Mouse (Mus musculus): ENCODE results near the gene Terf2ip. TPM values are rescaled to one million over a fixed set of nuclear protein-coding genes. Genes with fewer than 3 reads are reported as not detected.

Gene Terf2ip
- polyA plus RNA-seq, 1 experiment from 2014 or later: 16.7 TPM

DNA sequence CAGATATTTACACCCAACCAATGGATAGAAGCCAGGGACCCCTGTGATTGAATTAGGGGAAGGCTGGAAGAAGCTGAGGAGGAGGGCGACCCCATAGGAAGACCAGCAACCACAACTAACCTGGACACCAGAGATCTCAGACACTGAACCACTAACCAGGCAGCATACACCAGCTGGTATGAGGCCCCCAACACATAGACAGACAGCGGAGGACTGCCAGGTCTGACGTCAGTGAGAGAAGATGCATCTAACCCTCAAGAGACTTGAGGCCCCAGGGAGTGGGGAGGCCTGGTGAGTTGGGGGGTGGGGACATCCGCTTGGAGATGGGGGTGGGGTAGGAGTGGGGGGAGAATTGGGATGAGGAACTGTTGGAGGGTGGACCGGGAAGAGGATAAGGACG lies 19.5 kb downstream of the Terf2ip start:
- Histone ChIP-seq H3K27ac (ENCODE audit: low read depth, low read length) (no peak overlapping the region), H3K9me3 (replicated peaks; ENCODE audit: control insufficient read depth, low read length) (no peaks in the 10 kb centered on the region), H3K4me2 (no peak overlapping the region), H3K27me3 (ENCODE audit: control insufficient read depth, insufficient read depth, low read length) (no peaks in the 10 kb centered on the region), H3K36me3 (ENCODE audit: control insufficient read depth, insufficient read depth, low read length) (no peaks in the 10 kb centered on the region), H3K4me3 (ENCODE audit: low read depth, low read length) (no peak overlapping the region), H3K4me1 (ENCODE audit: control insufficient read depth, insufficient read depth, low read length) (no peaks in the 10 kb centered on the region), H3K9ac (ENCODE audit: low read depth, low read length) (no peak overlapping the region)
- 47% methylated on average over 6 of the region's 6 CpGs for WGBS (ENCODE audit: insufficient replicate concordance)
- no peak for ATAC-seq (replicated peaks; ENCODE audit: insufficient number of reproducible peaks, low FRiP score, low TSS enrichment)

DNA sequence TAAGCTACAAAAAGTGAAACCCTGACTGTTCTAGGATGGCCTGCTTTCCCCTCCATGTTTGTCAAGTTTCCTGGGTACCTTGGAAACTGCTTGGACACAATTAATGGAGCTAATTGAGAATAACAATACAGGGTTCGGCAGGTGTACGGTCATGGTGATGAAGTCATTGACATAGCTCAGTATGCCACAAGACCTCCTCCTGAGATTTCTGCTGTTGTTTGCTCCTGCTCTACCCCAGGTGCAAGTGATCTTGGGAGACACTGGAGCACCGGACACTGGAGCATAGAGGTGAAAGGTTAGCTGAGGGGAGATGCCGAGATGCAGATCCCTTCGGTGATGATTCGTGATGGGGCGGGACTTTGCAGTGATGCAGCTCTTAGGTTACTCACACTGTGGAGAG lies 21.9 kb downstream of the Terf2ip start:
- ATAC-seq (replicated peaks; ENCODE audit: insufficient number of reproducible peaks, low FRiP score, low TSS enrichment): no peak

DNA sequence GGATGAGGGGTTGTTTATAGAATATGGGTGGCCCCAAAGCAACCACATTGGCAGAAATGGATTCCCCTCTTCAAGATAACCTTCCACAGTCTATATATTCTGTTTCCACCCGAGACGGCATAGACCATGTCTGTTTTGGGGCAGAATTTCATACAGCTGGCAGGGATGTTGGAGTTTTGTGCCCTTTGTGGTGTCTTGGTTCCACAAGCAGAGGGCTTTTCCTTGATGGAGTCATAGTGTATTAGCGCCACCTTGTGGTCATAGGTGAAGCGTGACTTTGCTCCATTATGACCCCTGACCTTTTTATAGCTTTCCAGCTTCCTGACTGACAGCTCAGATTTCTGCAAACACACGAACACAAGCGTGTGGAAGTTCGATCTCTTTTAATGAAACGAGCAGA lies 23.4 kb downstream of the Terf2ip start:
- no peak overlapping the region for H3K9ac ChIP-seq (ENCODE audit: low read depth, low read length)
- 9% methylated on average over 8 of the region's 8 CpGs for WGBS (ENCODE audit: insufficient replicate concordance)
- no peak for ATAC-seq (replicated peaks; ENCODE audit: insufficient number of reproducible peaks, low FRiP score, low TSS enrichment)
- H3K27me3 ChIP-seq (ENCODE audit: control insufficient read depth, insufficient read depth, low read length): no peaks in the 10 kb centered on the region
- no peaks in the 10 kb centered on the region for H3K4me1 ChIP-seq (ENCODE audit: control insufficient read depth, insufficient read depth, low read length)
- H3K9me3 ChIP-seq (replicated peaks; ENCODE audit: control insufficient read depth, low read length): no peaks in the 10 kb centered on the region
- H3K36me3 ChIP-seq (ENCODE audit: control insufficient read depth, insufficient read depth, low read length): no peaks in the 10 kb centered on the region
- no peak overlapping the region for H3K4me3 ChIP-seq (ENCODE audit: low read depth, low read length)
- no peak overlapping the region for H3K27ac ChIP-seq (ENCODE audit: low read depth, low read length)
- no peak overlapping the region for H3K4me2 ChIP-seq

More for the DNA sequence above, 21.9 kb downstream of the Terf2ip start:
- Histone ChIP-seq H3K27ac (ENCODE audit: low read depth, low read length) (no peak overlapping the region), H3K27me3 (ENCODE audit: control insufficient read depth, insufficient read depth, low read length) (no peaks in the 10 kb centered on the region), H3K4me1 (ENCODE audit: control insufficient read depth, insufficient read depth, low read length) (no peaks in the 10 kb centered on the region), H3K4me3 (ENCODE audit: low read depth, low read length) (no peak overlapping the region), H3K36me3 (ENCODE audit: control insufficient read depth, insufficient read depth, low read length) (no peaks in the 10 kb centered on the region), H3K9ac (ENCODE audit: low read depth, low read length) (no peak overlapping the region), H3K4me2 (no peak overlapping the region), H3K9me3 (replicated peaks; ENCODE audit: control insufficient read depth, low read length) (no peaks in the 10 kb centered on the region)
- 62% methylated on average over 7 of the region's 7 CpGs for WGBS (ENCODE audit: insufficient replicate concordance)

DNA sequence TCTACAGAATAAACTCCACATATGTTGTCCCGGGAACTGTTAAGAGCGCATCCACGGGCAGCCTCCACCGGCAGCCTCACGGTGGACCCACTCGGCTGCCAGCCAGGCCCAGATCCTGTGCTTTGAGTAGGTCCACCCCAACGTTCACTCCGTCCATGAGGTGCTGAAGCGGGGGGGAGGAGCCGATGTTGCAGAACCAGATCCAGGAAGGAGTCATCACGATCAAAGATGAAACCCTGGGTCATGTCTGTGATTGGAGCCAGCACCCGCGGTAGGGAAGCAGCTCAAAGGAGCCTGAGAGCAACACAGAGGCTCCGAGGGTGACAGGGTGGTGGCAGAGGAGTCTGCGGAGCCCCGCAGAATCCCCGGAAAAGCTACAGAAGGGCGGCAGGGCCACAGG lies 26.3 kb downstream of the Terf2ip start:
- no peak for ATAC-seq (replicated peaks; ENCODE audit: insufficient number of reproducible peaks, low FRiP score, low TSS enrichment)
- Histone ChIP-seq H3K4me2 (no peak overlapping the region), H3K9ac (ENCODE audit: low read depth, low read length) (no peak overlapping the region), H3K27ac (ENCODE audit: low read depth, low read length) (no peak overlapping the region), H3K4me3 (ENCODE audit: low read depth, low read length) (no peak overlapping the region), H3K27me3 (ENCODE audit: control insufficient read depth, insufficient read depth, low read length) (no peaks in the 10 kb centered on the region), H3K36me3 (ENCODE audit: control insufficient read depth, insufficient read depth, low read length) (no peaks in the 10 kb centered on the region), H3K9me3 (replicated peaks; ENCODE audit: control insufficient read depth, low read length) (no peaks in the 10 kb centered on the region), H3K4me1 (ENCODE audit: control insufficient read depth, insufficient read depth, low read length) (no peaks in the 10 kb centered on the region)
- WGBS (ENCODE audit: insufficient replicate concordance): 66% methylated on average over 18 of the region's 18 CpGs

DNA sequence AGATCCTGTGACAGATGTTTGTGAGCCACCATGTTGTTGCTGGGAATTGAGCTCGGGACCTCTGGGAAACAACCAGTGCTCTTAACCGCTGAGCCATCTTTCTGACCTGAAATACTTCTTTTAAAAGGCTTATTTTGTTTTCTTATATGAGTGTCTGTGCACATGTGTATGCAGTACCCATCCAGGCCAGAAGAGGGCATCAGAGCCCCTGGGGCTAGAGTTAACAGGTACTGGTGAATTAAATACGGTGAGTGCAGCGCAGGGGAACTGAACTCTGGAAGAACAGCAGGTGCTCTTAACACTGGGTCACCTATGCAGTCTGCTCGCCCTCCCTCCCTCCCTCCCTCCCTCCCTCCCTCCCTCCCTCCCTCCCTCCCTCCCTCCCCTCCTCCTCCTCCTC lies 34.0 kb downstream of the Terf2ip start:
- 79% methylated on average over 5 of the region's 5 CpGs for WGBS (ENCODE audit: insufficient replicate concordance)
- H3K36me3 ChIP-seq (ENCODE audit: control insufficient read depth, insufficient read depth, low read length): no peaks in the 10 kb centered on the region
- H3K9ac ChIP-seq (ENCODE audit: low read depth, low read length): no peak overlapping the region
- H3K27ac ChIP-seq (ENCODE audit: low read depth, low read length): no peak overlapping the region
- no peaks in the 10 kb centered on the region for H3K9me3 ChIP-seq (replicated peaks; ENCODE audit: control insufficient read depth, low read length)
- H3K4me1 ChIP-seq (ENCODE audit: control insufficient read depth, insufficient read depth, low read length): no peaks in the 10 kb centered on the region
- ATAC-seq (replicated peaks; ENCODE audit: insufficient number of reproducible peaks, low FRiP score, low TSS enrichment): no peak
- no peak overlapping the region for H3K4me3 ChIP-seq (ENCODE audit: low read depth, low read length)
- no peaks in the 10 kb centered on the region for H3K27me3 ChIP-seq (ENCODE audit: control insufficient read depth, insufficient read depth, low read length)
- H3K4me2 ChIP-seq: no peak overlapping the region

DNA sequence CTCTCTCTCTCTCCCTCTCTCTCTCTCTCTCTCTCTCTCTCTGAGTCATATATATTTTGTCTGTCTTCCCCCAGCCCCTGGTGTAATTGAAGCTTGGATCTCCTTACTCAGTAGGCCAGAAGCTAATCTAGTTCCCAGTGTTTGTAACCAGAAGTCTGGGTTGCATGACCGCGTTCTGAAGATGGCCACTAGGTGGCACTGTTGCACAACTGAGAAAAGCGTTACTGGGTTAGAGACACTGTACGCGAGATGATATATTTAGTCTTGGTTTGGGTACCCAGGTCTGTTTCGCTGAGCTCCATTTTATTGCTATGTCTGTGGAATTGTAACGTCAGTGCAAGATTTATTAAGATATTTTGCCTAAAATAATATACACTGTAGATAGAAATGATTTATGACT lies 34.7 kb downstream of the Terf2ip start:
- Histone ChIP-seq H3K4me3 (ENCODE audit: low read depth, low read length) (no peak overlapping the region), H3K27ac (ENCODE audit: low read depth, low read length) (no peak overlapping the region), H3K9ac (ENCODE audit: low read depth, low read length) (no peak overlapping the region), H3K36me3 (ENCODE audit: control insufficient read depth, insufficient read depth, low read length) (no peaks in the 10 kb centered on the region), H3K4me1 (ENCODE audit: control insufficient read depth, insufficient read depth, low read length) (no peaks in the 10 kb centered on the region), H3K27me3 (ENCODE audit: control insufficient read depth, insufficient read depth, low read length) (no peaks in the 10 kb centered on the region), H3K4me2 (no peak overlapping the region), H3K9me3 (replicated peaks; ENCODE audit: control insufficient read depth, low read length) (no peaks in the 10 kb centered on the region)
- 5% methylated on average over 7 of the region's 7 CpGs for WGBS (ENCODE audit: insufficient replicate concordance)
- no peak; the same call in 1 of the 2 replicates for ATAC-seq (replicated peaks; ENCODE audit: insufficient number of reproducible peaks, low FRiP score, low TSS enrichment)

DNA sequence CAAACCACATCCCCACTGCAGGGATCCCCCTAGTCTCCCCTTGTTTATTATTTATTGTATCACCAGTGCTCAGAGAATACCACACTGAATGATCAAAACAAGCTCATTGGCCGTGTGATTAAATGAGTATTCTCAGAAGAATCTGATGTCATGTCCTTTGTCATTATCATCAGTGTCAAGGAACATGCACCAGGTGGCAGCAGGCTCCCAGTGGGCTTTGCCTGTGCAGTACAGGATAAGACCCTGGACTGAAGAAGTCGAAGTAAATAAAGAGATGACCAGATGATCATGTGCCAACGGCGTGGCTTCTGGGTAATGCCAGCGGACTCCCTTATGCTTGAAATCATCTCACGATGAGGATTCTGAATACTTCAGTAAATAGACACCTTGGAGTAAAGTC lies 37.1 kb downstream of the Terf2ip start:
- Histone ChIP-seq H3K27ac (ENCODE audit: low read depth, low read length) (no peak overlapping the region), H3K9ac (ENCODE audit: low read depth, low read length) (no peak overlapping the region), H3K27me3 (ENCODE audit: control insufficient read depth, insufficient read depth, low read length) (no peaks in the 10 kb centered on the region), H3K4me1 (ENCODE audit: control insufficient read depth, insufficient read depth, low read length) (no peaks in the 10 kb centered on the region), H3K9me3 (replicated peaks; ENCODE audit: control insufficient read depth, low read length) (no peaks in the 10 kb centered on the region), H3K4me2 (no peak overlapping the region), H3K36me3 (ENCODE audit: control insufficient read depth, insufficient read depth, low read length) (no peaks in the 10 kb centered on the region), H3K4me3 (ENCODE audit: low read depth, low read length) (no peak overlapping the region)
- no peak for ATAC-seq (replicated peaks; ENCODE audit: insufficient number of reproducible peaks, low FRiP score, low TSS enrichment)
- 75% methylated on average over 6 of the region's 6 CpGs for WGBS (ENCODE audit: insufficient replicate concordance)

DNA sequence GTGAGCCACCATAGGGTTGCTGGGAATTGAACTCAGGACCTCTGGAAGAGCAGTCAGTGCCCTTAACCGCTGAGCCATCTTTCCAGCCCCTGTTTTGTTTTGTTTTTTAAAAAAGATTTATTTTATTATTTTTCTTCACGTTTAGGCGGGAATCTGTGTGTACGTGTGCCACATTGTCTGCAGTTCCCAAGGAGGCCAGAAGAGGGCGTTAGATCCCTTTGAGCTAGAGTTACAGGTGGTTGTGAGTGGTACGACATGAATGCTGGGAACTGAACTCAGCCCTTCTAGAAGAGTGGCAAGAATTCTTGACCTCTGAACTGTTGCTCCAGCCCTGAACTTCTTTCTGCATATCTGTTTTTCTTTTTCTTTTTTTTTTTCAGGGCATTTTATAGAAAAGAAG lies 38.8 kb downstream of the Terf2ip start:
- Histone ChIP-seq H3K27ac (ENCODE audit: low read depth, low read length) (no peak overlapping the region), H3K4me3 (ENCODE audit: low read depth, low read length) (no peak overlapping the region), H3K4me1 (ENCODE audit: control insufficient read depth, insufficient read depth, low read length) (no peaks in the 10 kb centered on the region), H3K9me3 (replicated peaks; ENCODE audit: control insufficient read depth, low read length) (no peaks in the 10 kb centered on the region), H3K27me3 (ENCODE audit: control insufficient read depth, insufficient read depth, low read length) (no peaks in the 10 kb centered on the region), H3K4me2 (no peak overlapping the region), H3K9ac (ENCODE audit: low read depth, low read length) (no peak overlapping the region), H3K36me3 (ENCODE audit: control insufficient read depth, insufficient read depth, low read length) (no peaks in the 10 kb centered on the region)
- ATAC-seq (replicated peaks; ENCODE audit: insufficient number of reproducible peaks, low FRiP score, low TSS enrichment): no peak
- WGBS (ENCODE audit: insufficient replicate concordance): 71% methylated on average over 6 of the region's 6 CpGs

DNA sequence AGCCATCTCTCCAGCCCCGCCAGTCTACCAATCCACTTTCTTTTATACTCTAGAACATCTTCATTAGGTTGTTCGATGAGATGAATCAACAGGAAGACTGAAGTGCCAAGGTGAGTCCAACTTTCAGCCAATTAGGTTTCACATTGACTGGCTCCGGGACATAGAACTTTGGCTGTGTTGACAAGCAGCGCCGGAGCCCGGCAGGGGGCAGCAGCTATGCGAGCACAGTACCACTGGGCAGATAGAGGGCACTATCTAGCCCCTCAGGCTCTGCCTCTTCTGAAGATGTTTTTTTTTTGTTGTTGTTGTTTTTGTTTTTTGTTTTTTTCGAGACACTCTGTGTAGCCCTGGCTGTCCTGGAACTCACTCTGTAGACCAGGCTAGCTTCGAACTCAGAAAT lies 40.3 kb downstream of the Terf2ip start:
- no peak for ATAC-seq (replicated peaks; ENCODE audit: insufficient number of reproducible peaks, low FRiP score, low TSS enrichment)
- Histone ChIP-seq H3K36me3 (ENCODE audit: control insufficient read depth, insufficient read depth, low read length) (no peaks in the 10 kb centered on the region), H3K4me1 (ENCODE audit: control insufficient read depth, insufficient read depth, low read length) (no peaks in the 10 kb centered on the region), H3K9me3 (replicated peaks; ENCODE audit: control insufficient read depth, low read length) (no peaks in the 10 kb centered on the region), H3K4me3 (ENCODE audit: low read depth, low read length) (no peak overlapping the region), H3K4me2 (no peak overlapping the region), H3K27ac (ENCODE audit: low read depth, low read length) (no peak overlapping the region), H3K27me3 (ENCODE audit: control insufficient read depth, insufficient read depth, low read length) (no peaks in the 10 kb centered on the region), H3K9ac (ENCODE audit: low read depth, low read length) (no peak overlapping the region)
- WGBS (ENCODE audit: insufficient replicate concordance): 62% methylated on average over 9 of the region's 9 CpGs
